9 mouse cellular contexts compared by ENCODE assay signal in the genomic region with DNA sequence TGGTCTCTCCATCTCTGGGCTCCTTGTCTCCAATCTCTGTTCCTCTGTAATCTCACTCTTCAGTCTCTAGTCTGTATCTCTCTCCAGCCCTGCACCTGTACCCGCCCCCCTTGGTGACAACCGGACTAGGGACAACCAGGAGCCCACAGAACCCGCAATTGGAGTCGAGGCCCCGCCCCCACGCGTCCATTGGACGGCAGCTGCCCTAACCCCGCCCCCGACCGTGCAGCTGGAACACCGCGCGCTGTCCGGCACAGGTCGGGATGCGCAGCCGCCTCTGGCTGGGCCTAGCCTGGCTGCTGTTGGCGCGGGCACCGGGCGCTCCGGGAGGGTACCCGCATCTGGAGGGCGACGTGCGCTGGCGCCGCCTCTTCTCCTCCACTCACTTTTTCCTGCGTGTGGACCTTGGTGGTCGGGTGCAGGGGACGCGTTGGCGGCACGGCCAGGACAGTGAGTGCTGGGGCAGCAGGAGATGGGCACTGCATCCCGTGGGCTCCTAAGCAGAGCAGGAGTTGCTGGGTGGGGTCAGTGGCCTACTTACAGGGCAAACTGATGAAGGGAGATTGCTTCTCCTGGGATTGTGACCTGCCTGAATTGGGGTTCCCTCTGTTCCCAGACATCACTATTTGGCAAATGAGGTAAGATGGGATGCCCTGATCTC. TPM values are rescaled to one million over a fixed set of nuclear protein-coding genes. Genes with fewer than 3 reads are reported as not detected.
DNase-seq lines count a peak whose midpoint lies in the region; ATAC-seq lines count a peak whose summit lies in the region.
"Had no signal": no experiment of that assay in that cellular context is flagged by ENCODE, and none has a peak within 500 bp of the region (broad histone marks: within the 10 kb centered on the region; RNA-seq: fewer than 3 reads in every experiment).

A gene (plus strand): TSS at position 221 of the 661 bp plus-strand sequence.

- DNase-seq in thymus, postnatal 0 days (ENCODE audit: low spot score) = peak; percentile 23
- no peak for DNase-seq in thymus, postnatal 10 days (ENCODE audit: low spot score in 2 of 2)
- DNase-seq in embryo, embryonic 11 days = peak; percentile 88
- DNase-seq in gastrocnemius, postnatal 25 days = peak; percentile 68
- DNase-seq in left cerebral cortex, postnatal 25 days (ENCODE audit: low spot score in 2 of 2) = peak; percentile 64 to 80
- DNase-seq in lung, postnatal 4 days = peak; percentile 72 to 75
- DNase-seq in right cerebral cortex, adult 2 months (ENCODE audit: low spot score in 2 of 2) = peak; percentile 74 to 83

- H3K4me3 ChIP-seq in intestine, embryonic 15.5 days (replicated peaks) = peak within 1 kb of the TSS; percentile 29

- peak within 1 kb of the TSS; percentile 65 for H3K4me2 ChIP-seq in intestine, embryonic 15.5 days (replicated peaks)

- peaks cover 9% of the 10 kb centered on the region for H3K4me1 ChIP-seq in intestine, embryonic 15.5 days (replicated peaks)

- WGBS in intestine, embryonic 15.5 days = 1% methylated on average over 36 of the region's 36 CpGs

- H3K27me3 ChIP-seq in intestine, embryonic 15.5 days (replicated peaks) = no peaks in the 10 kb centered on the region

- ATAC-seq in intestine, embryonic 15.5 days = peak; percentile 86

- intact Hi-C loops in left cerebral cortex, postnatal 25 days (cut with DNase I) = no loop called here

- H3K9me3 ChIP-seq in intestine, embryonic 15.5 days = no peaks in the 10 kb centered on the region

- H3K36me3 ChIP-seq in intestine, embryonic 15.5 days = peaks cover 21% of the 10 kb centered on the region

- H3K9ac ChIP-seq in intestine, embryonic 15.5 days = peak within 1 kb of the TSS; percentile 43

- no peak within 1 kb of the TSS for H3K27ac ChIP-seq in intestine, embryonic 15.5 days

RNA-seq across cellular contexts. Expression of the gene that starts here (rescaled TPM):
- polyA plus RNA-seq in thymus, postnatal 0 days (2015; fragmentation: Nextera tagmentation; extraction: Ambion mirVana) = 0.23 TPM in 1 of 2 replicates, not detected in the other
- not detected for total RNA-seq in gastrocnemius, postnatal 25 days (2021)
- 0.09 and 0.28 TPM in 2 replicates for polyA plus RNA-seq in intestine, embryonic 15.5 days (2015; fragmentation: Nextera tagmentation; extraction: Ambion mirVana)
- 1 to 10 TPM; 2.8 to 4.0 TPM for total RNA-seq in left cerebral cortex, postnatal 25 days (2021)
- polyA plus RNA-seq: gonadal fat pad, adult 2 months had no signal

Comparison
In these comparisons a context has a peak if more than half of its experiments do, and no peak if none do; other contexts are left out.
1. Peak in DNase-seq in thymus, postnatal 0 days; RNA of the gene not detected or under 1 TPM.
2. Peak in DNase-seq in gastrocnemius, postnatal 25 days; RNA of the gene not detected or under 1 TPM.
3. Peak in ATAC-seq, H3K4me3 ChIP-seq, H3K9ac ChIP-seq and H3K4me2 ChIP-seq in intestine, embryonic 15.5 days; RNA of the gene not detected or under 1 TPM.
4. DNase-seq: peak in embryo, embryonic 11 days (single experiment), left cerebral cortex, postnatal 25 days (2 of 2), lung, postnatal 4 days (2 of 2) and right cerebral cortex, adult 2 months (2 of 2); none in thymus, postnatal 10 days (0 of 2).